Mouse (Mus musculus) limb, embryonic 11.5 days (tissue): Measurements from ENCODE around the gene Plekhm3. TPM values are rescaled to one million over a fixed set of nuclear protein-coding genes. Genes with fewer than 3 reads are reported as not detected.

ENCODE experiments used
- ATAC-seq: fragments of 200-750 bp; cut with Nextera tagmentation; 2 replicates; pipeline ENCODE4 v1.8.0; 2017; ENCODE audit warnings: low read depth; ENCODE audit not compliant: insufficient number of reproducible peaks, low FRiP score, low TSS enrichment
- DNase-seq: peaks from one replicate; pipeline ENCODE4 v3.0.0-alpha.2; 2015; ENCODE audit warnings: low spot score
- H3K27ac ChIP-seq: fragments of 300-500 bp; sonication (generic); replicated peaks from 2 replicates; pipeline ENCODE4 v1.5.1; 2014; ENCODE audit warnings: low read depth, mild to moderate bottlenecking, low read length
- H3K27me3 ChIP-seq: fragments of 300-500 bp; sonication (generic); 2 replicates; pipeline ENCODE4 v1.6.1; 2014; ENCODE audit warnings: mild to moderate bottlenecking, low read length, mixed read lengths; ENCODE audit not compliant: control insufficient read depth, insufficient read depth
- H3K36me3 ChIP-seq: fragments of 300-500 bp; sonication (generic); 2 replicates; pipeline ENCODE4 v1.6.1; 2014; ENCODE audit warnings: mild to moderate bottlenecking, low read length, moderate library complexity, mixed read lengths; ENCODE audit not compliant: control insufficient read depth, insufficient read depth
- H3K4me1 ChIP-seq: fragments of 300-500 bp; sonication (generic); 2 replicates; pipeline ENCODE4 v1.6.1; 2014; ENCODE audit warnings: low read length, mixed read lengths; ENCODE audit not compliant: control insufficient read depth, insufficient read depth
- H3K4me2 ChIP-seq: fragments of 300-500 bp; sonication (generic); 2 replicates; pipeline ENCODE4 v1.6.1; 2014; ENCODE audit warnings: low read depth, mild to moderate bottlenecking, moderate library complexity; ENCODE audit not compliant: severe bottlenecking
- H3K4me3 ChIP-seq: fragments of 300-500 bp; sonication (generic); 2 replicates; pipeline ENCODE4 v1.5.1; 2014; ENCODE audit warnings: low read depth, low read length
- H3K9ac ChIP-seq: fragments of 300-500 bp; sonication (generic); 2 replicates; pipeline ENCODE4 v1.6.1; 2014; ENCODE audit warnings: mild to moderate bottlenecking, low read length
- H3K9me3 ChIP-seq: fragments of 300-500 bp; sonication (generic); 2 replicates; pipeline ENCODE4 v1.6.1; 2016; ENCODE audit warnings: low read length; ENCODE audit not compliant: control insufficient read depth
- WGBS: fragments of 180-500 bp; shearing (Covaris S2); extraction: QIAGEN DNeasy Blood & Tissue Kit; methylation state at CpG from one replicate; pipeline ENCODE4 v1.1.7; 2014; 5-methylcytosine and 5-hydroxymethylcytosine counted together
- polyA plus RNA-seq: library from polyadenylated mRNA; unstranded; fragments of >200 nt; fragmentation: Nextera tagmentation; extraction: Ambion mirVana; gene quantifications from 2 replicates; pipeline ENCODE4 v1.2.1, GENCODE M21; 2014

Gene Plekhm3
- polyA plus RNA-seq, 1 experiment from 2014 or later, result 7.8 TPM

DNA sequence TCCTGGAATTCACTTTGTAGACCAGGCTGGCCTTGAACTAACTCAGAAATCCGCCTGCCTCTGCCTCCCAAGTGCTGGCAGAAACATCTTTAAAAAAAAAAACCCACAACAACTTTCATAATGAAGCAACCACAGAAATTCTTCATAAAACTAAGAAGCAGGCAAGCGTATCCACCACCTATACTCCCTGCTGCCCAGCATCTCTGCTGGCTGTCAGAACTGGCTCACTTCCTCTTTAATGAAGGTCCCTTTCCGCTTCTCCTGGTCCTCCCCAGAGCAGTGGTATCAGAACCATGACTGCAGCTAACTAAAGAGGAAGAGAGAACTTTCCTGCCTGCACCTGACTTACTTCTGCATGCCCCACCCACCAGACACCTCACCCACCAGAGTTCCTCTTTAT, 31.0 kb downstream of the Plekhm3 start:
- Histone ChIP-seq H3K9me3 (no peaks in the 10 kb centered on the region), H3K36me3 (no peaks in the 10 kb centered on the region)
- WGBS, result 87% methylated on average over 3 of the region's 3 CpGs

DNA sequence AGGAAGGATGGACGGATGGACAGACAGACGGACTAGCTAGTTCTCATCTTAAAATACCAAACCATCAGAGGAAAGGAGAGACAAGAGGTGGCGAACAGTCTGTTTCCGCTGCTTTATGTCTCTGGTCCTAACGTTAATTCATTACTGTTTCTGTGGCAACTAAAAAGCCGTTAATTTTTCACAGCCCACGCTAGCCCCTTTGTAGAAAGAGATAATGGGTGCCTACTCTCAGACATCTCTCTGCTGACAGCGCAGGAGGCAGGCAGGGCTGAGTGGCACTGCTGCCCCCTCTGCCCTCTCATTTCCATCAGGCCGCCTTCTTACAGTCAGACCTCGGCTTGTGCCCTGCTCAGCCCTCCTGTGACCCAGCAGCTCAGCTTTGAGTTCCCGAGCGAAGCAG, 32.3 kb downstream of the Plekhm3 start:
- no peaks in the 10 kb centered on the region for H3K36me3 ChIP-seq
- H3K27me3 ChIP-seq, result no peaks in the 10 kb centered on the region
- 78% methylated on average over 12 of the region's 12 CpGs for WGBS
- DNase-seq (peak; percentile 11), ATAC-seq (no peak)
- H3K27ac ChIP-seq, result no peak overlapping the region
- H3K9ac ChIP-seq, result no peak overlapping the region
- no peak overlapping the region for H3K4me3 ChIP-seq
- H3K4me1 ChIP-seq, result no peaks in the 10 kb centered on the region
- no peak overlapping the region for H3K4me2 ChIP-seq
- H3K9me3 ChIP-seq, result no peaks in the 10 kb centered on the region

More for the DNA sequence above, 31.0 kb downstream of the Plekhm3 start:
- H3K4me3 ChIP-seq, result no peak overlapping the region
- no peak overlapping the region for H3K4me2 ChIP-seq
- H3K27me3 ChIP-seq, result no peaks in the 10 kb centered on the region
- no peak overlapping the region for H3K9ac ChIP-seq
- H3K27ac ChIP-seq, result no peak overlapping the region
- no peak for ATAC-seq
- no peak for DNase-seq
- H3K4me1 ChIP-seq, result no peaks in the 10 kb centered on the region

DNA sequence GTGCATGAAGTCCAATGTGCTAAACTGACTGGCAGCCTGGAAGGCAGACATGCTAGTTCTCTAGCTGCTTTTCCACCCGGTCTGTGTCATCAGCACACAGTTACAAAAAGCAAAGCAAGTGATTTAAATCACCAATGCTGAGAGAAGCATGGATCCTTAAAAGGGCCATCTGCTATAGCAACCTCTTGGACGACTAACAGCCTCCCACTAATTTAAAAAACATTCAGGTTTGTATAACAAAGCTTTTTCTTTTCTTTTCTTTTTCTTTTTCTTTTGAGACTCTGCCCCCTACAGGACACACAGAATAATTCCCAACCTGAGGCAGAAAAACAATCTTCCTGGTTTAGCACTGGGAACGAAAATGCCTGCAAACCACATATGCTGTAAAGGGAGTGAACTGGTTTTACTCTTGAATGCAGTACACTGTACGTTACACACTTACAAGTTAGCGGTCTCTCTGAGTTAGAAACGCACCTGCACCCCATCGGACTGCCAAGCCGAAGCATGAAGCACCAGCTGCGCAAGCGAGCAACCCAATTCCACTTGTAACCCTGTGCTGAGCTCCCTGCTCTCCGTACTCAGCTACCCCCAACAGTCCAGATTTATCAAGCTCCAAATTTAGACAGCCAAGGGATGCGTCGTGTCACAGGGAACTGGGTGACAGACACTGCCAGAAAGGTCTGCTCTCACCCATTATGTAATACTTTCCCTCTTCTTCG, 37.7 kb downstream of the Plekhm3 start:
- WGBS, result 58% methylated on average over 14 of the region's 14 CpGs
- peak; percentile 43 for DNase-seq
- Histone ChIP-seq H3K9me3 (no peaks in the 10 kb centered on the region), H3K27me3 (no peaks in the 10 kb centered on the region), H3K4me2 (no peak overlapping the region), H3K27ac (no peak overlapping the region), H3K9ac (no peak overlapping the region), H3K4me1 (peaks cover 7% of the 10 kb centered on the region; the same call in 1 of the 2 replicates), H3K36me3 (no peaks in the 10 kb centered on the region), H3K4me3 (no peak overlapping the region)
- no peak for ATAC-seq

DNA sequence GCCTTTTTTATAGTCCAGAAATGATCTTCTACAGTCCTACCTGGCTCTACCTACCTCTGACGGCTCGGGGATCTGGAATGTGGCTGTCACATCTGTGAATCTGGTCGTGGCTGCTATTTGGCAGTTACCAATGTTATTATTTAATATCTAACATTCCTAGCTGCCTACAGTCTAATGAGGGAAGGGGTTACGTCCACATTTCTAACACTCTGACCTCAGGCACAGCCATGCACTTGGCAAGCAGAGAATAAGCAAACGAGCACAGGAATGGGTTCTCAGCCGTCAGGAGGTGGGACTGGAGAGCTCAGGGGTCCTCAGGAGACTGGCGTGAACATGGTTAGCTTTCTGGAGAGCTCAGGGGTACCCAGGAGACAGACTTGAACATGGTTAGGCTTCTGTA, 38.7 kb downstream of the Plekhm3 start:
- no peak overlapping the region for H3K27ac ChIP-seq
- WGBS, result 81% methylated on average over 7 of the region's 7 CpGs
- no peaks in the 10 kb centered on the region for H3K36me3 ChIP-seq
- no peaks in the 10 kb centered on the region for H3K9me3 ChIP-seq
- H3K4me2 ChIP-seq, result no peak overlapping the region
- no peaks in the 10 kb centered on the region for H3K27me3 ChIP-seq
- ATAC-seq (no peak), DNase-seq (no peak)
- H3K4me3 ChIP-seq, result no peak overlapping the region
- H3K9ac ChIP-seq, result no peak overlapping the region
- H3K4me1 ChIP-seq, result peaks cover 7% of the 10 kb centered on the region; the same call in 1 of the 2 replicates

DNA sequence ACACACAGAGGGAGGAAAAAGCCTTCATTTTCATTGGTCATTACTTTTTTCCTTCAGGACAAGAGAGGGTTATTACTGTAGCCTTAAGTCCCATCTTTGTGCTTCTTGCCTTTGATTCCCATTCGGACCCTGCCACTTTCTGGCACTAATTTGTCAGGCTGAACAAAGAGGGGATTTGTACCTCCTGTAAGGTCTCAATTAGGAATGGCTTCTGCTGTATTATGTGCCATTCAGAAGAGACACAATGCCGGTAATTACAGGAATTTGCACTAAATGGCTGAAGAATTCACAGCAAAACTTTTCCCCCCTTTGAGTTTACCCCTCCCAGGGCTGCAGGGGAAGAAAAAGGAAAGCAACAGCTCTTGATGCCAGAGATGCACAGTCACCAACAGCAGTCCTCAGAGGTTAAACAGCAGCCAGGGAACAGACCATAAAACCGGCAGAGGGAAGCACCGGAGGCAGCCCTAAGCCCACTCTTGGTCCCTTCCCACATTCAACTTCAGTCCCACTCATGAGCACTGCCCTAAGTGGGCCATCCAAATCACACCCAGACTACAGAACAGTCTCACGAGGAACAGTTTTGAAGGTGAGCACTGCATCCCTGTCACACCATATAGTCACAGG, 39.6 kb downstream of the Plekhm3 start:
- Histone ChIP-seq H3K4me2 (no peak overlapping the region), H3K4me1 (peaks cover 7% of the 10 kb centered on the region; the same call in 1 of the 2 replicates), H3K27me3 (no peaks in the 10 kb centered on the region), H3K36me3 (no peaks in the 10 kb centered on the region), H3K4me3 (no peak overlapping the region), H3K9ac (no peak overlapping the region), H3K27ac (no peak overlapping the region), H3K9me3 (no peaks in the 10 kb centered on the region)
- ATAC-seq (no peak), DNase-seq (peak; percentile 28)
- 23% methylated on average over 5 of the region's 5 CpGs for WGBS

DNA sequence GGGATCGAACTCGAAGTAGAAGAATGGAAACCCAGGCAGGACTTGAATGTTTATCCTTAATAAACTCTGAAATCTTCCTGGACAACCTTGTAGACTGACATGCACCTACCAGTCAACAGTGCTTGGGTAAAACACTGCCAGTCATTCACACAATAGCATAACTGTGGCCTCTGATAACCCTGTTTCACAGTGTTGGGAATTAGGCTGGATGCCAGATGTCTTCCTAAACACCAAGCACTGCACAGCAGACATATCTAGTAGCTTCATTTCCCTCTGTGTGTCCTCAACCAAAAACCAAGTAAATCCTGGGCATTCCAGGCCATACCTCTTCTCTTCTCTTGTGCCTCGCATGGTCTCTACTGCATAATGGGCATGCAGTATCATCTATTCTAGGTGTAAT, 42.3 kb downstream of the Plekhm3 start:
- H3K4me1 ChIP-seq, result peaks cover 7% of the 10 kb centered on the region; the same call in 1 of the 2 replicates
- H3K4me2 ChIP-seq, result no peak overlapping the region
- H3K27ac ChIP-seq, result no peak overlapping the region
- H3K27me3 ChIP-seq, result no peaks in the 10 kb centered on the region
- DNase-seq (no peak), ATAC-seq (no peak)
- H3K36me3 ChIP-seq, result no peaks in the 10 kb centered on the region
- WGBS, result 94% methylated on average over 3 of the region's 3 CpGs
- H3K9ac ChIP-seq, result no peak overlapping the region
- no peak overlapping the region for H3K4me3 ChIP-seq
- H3K9me3 ChIP-seq, result no peaks in the 10 kb centered on the region

DNA sequence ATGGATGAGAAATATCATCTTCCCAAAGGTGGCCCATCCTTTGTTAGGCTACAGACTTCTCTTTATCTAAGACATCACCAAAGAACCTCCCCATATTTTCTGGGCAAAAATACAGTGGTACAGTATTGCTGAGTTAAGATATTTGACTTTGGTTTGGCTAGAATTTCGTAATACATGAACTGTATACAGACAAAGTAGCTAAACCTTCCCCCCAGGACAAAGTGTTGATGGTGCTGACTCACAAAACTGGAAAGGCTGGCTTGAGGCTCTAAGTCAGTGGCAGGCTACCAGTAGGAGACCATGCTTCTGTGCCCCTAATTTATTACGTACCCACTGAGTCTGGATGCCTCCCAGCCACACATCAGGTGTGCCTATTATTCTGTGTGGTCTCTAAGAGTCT, 48.9 kb downstream of the Plekhm3 start:
- Histone ChIP-seq H3K27me3 (no peaks in the 10 kb centered on the region), H3K9me3 (no peaks in the 10 kb centered on the region)

DNA sequence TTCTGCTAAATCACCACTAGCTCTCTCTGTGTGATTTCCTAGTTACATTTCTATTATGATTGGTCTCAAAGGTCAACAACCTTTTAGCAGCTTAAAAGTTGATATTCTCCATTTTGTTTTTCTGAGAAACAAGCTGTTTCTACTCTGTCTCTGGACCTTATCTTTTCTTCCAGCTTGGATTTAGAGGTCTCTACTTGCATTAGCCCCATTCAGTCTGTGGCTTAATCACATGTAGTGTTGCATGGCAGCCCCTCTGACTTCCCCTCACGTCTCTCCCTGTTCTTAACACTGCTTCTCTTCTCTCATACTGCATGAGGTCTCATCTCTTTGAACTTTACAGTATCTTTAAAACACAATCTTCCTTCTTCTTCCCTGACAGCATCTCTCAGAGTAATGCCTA, 50.4 kb downstream of the Plekhm3 start:
- no peak for ATAC-seq
- Histone ChIP-seq H3K4me3 (no peak overlapping the region), H3K27me3 (no peaks in the 10 kb centered on the region), H3K9ac (no peak overlapping the region), H3K9me3 (no peaks in the 10 kb centered on the region), H3K27ac (no peak overlapping the region), H3K36me3 (no peaks in the 10 kb centered on the region), H3K4me1 (no peaks in the 10 kb centered on the region), H3K4me2 (no peak overlapping the region)
- whole genome bisulfite sequencing, result 65% methylated on average over 1 of the region's 1 CpGs
- DNase-seq, result no peak

More for the DNA sequence above, 48.9 kb downstream of the Plekhm3 start:
- Histone ChIP-seq H3K4me2 (no peak overlapping the region), H3K9ac (no peak overlapping the region), H3K4me3 (no peak overlapping the region), H3K27ac (no peak overlapping the region), H3K36me3 (no peaks in the 10 kb centered on the region), H3K4me1 (no peaks in the 10 kb centered on the region)
- no peak for ATAC-seq
- no peak for DNase-seq
- WGBS, result 82% methylated on average over 2 of the region's 2 CpGs
